9 mouse cellular contexts compared by ENCODE assay signal in genomic region chr16:10088461-10089353, GRCm38 (mm10).
DNase-seq lines count a peak whose midpoint lies in the region; ATAC-seq and TF ChIP-seq lines count a peak whose summit lies in the region.
"Had no signal": no experiment of that assay in that cellular context is flagged by ENCODE, and none has a peak within 500 bp of the region (broad histone marks: within the 10 kb centered on the region; RNA-seq: fewer than 3 reads in every experiment).

No protein-coding gene starts in this region.

- no peak overlapping the region for H3K9ac ChIP-seq in liver, embryonic 14.5 days (replicated peaks)
- H3K9ac ChIP-seq in liver, embryonic 11.5 days (ENCODE audit: low read depth, low read length), result no peak overlapping the region
- H3K9ac ChIP-seq in intestine, embryonic 15.5 days, result no peak overlapping the region

- H3K4me3 ChIP-seq in liver, embryonic 14.5 days (ENCODE audit: insufficient read depth in 1 of 2, low read depth in 2 of 2, low read length in 2 of 2), result no peak overlapping the region
- H3K4me3 ChIP-seq in liver, embryonic 11.5 days (ENCODE audit: low read depth, low read length), result no peak overlapping the region
- no peak overlapping the region for H3K4me3 ChIP-seq in intestine, embryonic 15.5 days (replicated peaks)
- H3K4me3 ChIP-seq: erythroblast, embryonic 14.5 days had no signal

- ATAC-seq in liver, embryonic 14.5 days (ENCODE audit: insufficient read depth), result no peak
- ATAC-seq in liver, embryonic 11.5 days (replicated peaks; ENCODE audit: low FRiP score), result no peak
- ATAC-seq in intestine, embryonic 15.5 days, result 0 out of 2 replicates have a peak, but pooled peaks have one; percentile 43

- WGBS in liver, embryonic 14.5 days (ENCODE audit: insufficient replicate concordance), result 47% methylated on average over 18 of the region's 18 CpGs
- 56% methylated on average over 18 of the region's 18 CpGs for WGBS in liver, embryonic 11.5 days
- 57% methylated on average over 18 of the region's 18 CpGs for WGBS in intestine, embryonic 15.5 days

- peak; percentile 63 for TF ChIP-seq CTCF in liver, embryonic 14.5 days (IDR thresholded peaks at IDR 0.05; ENCODE audit: low read depth)

- no peak overlapping the region for H3K27ac ChIP-seq in liver, embryonic 14.5 days
- H3K27ac ChIP-seq in liver, embryonic 11.5 days (ENCODE audit: low read depth, low read length), result no peak overlapping the region
- no peak overlapping the region for H3K27ac ChIP-seq in intestine, embryonic 15.5 days

- 0 out of 4 replicates have a peak, but pooled peaks cover 0 to 2% of the 10 kb centered on the region in 2 experiments for H3K4me1 ChIP-seq in liver, embryonic 14.5 days (replicated peaks; ENCODE audit: control insufficient read depth in 2 of 2, insufficient read depth in 2 of 2, low read length in 1 of 2)
- H3K4me1 ChIP-seq in liver, embryonic 11.5 days (replicated peaks; ENCODE audit: control insufficient read depth, insufficient read depth, low read length), result no peaks in the 10 kb centered on the region
- no peaks in the 10 kb centered on the region for H3K4me1 ChIP-seq in intestine, embryonic 15.5 days (replicated peaks)

- TF ChIP-seq EP300 in liver, embryonic 14.5 days (IDR thresholded peaks at IDR 0.05; ENCODE audit: low read depth), result no peak

- no peak for DNase-seq in liver, embryonic 14.5 days (ENCODE audit: low read depth in 3 of 3, low spot score in 3 of 3)
- no peak for DNase-seq in liver, embryonic 11.5 days (ENCODE audit: low spot score)
- DNase-seq in ZHBTc4 (ENCODE audit: low read depth, low spot score), result peak; percentile 75
- peak; percentile 41 for DNase-seq in embryo, embryonic 9.5 days (ENCODE audit: extremely low spot score)
- DNase-seq in mesoderm, embryonic 11.5 days (ENCODE audit: low read depth, low spot score), result peak; percentile 76
- DNase-seq in T-cell, adult 2 months (ENCODE audit: low spot score), result no peak
- no peak for DNase-seq in urinary bladder, adult 2 months (ENCODE audit: low spot score)

- no peaks in the 10 kb centered on the region for H3K27me3 ChIP-seq in liver, embryonic 14.5 days (ENCODE audit: control insufficient read depth, insufficient read depth, low read length)
- no peaks in the 10 kb centered on the region for H3K27me3 ChIP-seq in liver, embryonic 11.5 days (replicated peaks; ENCODE audit: control insufficient read depth, insufficient read depth, low read length)
- H3K27me3 ChIP-seq in intestine, embryonic 15.5 days (replicated peaks), result no peaks in the 10 kb centered on the region

- no peak overlapping the region for H3K4me2 ChIP-seq in liver, embryonic 14.5 days (ENCODE audit: low read depth)
- no peak overlapping the region for H3K4me2 ChIP-seq in liver, embryonic 11.5 days
- no peak overlapping the region for H3K4me2 ChIP-seq in intestine, embryonic 15.5 days (replicated peaks)

- no peaks in the 10 kb centered on the region for H3K9me3 ChIP-seq in liver, embryonic 14.5 days (ENCODE audit: control insufficient read depth, low read length)
- H3K9me3 ChIP-seq in liver, embryonic 11.5 days (ENCODE audit: control insufficient read depth, low read length), result no peaks in the 10 kb centered on the region
- H3K9me3 ChIP-seq in intestine, embryonic 15.5 days, result no peaks in the 10 kb centered on the region

- no peaks in the 10 kb centered on the region for H3K36me3 ChIP-seq in liver, embryonic 14.5 days (replicated peaks; ENCODE audit: control insufficient read depth, insufficient read depth, low read depth)
- H3K36me3 ChIP-seq in liver, embryonic 11.5 days (ENCODE audit: control insufficient read depth, insufficient read depth, low read length), result no peaks in the 10 kb centered on the region
- no peaks in the 10 kb centered on the region for H3K36me3 ChIP-seq in intestine, embryonic 15.5 days

Comparison
In these comparisons a context has a peak if more than half of its experiments do, and no peak if none do; other contexts are left out.
1. DNase-seq: peak in ZHBTc4 (single experiment), embryo, embryonic 9.5 days (single experiment) and mesoderm, embryonic 11.5 days (single experiment); none in liver, embryonic 14.5 days (0 of 3), liver, embryonic 11.5 days (single experiment), T-cell, adult 2 months (single experiment) and urinary bladder, adult 2 months (single experiment).